Mouse (Mus musculus): Measurements from ENCODE around the gene Kcng3.

DNA sequence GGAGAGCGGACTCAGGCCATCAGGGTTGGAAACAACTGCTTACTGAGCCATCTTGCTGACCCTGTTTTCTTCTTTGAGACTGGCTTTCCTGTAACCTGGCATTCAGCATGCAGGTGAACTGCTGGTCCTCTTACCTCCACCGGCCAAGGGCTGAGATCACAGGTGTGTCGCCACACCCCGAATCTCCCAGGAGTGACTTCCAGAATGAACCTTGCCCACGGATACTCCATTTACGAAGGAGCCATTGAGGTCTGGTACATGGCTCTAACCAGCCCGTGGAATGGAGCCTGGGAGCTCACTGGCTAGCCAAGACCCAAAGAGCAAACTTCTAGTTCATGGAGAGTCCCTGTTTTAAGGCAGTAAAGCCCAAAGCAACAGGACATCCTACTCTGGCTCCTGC lies 15.7 kb upstream of the Kcng3 start:
- TF ChIP-seq CTCF (IDR thresholded peaks at IDR 0.05; ENCODE audit: low read depth, low read length): no peak
- TF ChIP-seq GATA1 (IDR thresholded peaks at IDR 0.05; ENCODE audit: borderline replicate concordance, low read length): no peak
- no peak for TF ChIP-seq POLR2AphosphoS5 (IDR thresholded peaks at IDR 0.05; ENCODE audit: insufficient replicate concordance, low read depth, low read length)

Data from G1E (cell line).